ENCODE assay signal across 8 mouse cellular contexts in genomic region chr5:138618353-138618752, GRCm38 (mm10). TPM values are rescaled to one million over a fixed set of nuclear protein-coding genes. Genes with fewer than 3 reads are reported as not detected.
DNase-seq lines count a peak whose midpoint lies in the region; ATAC-seq and TF ChIP-seq lines count a peak whose summit lies in the region.

No protein-coding gene starts in this region.

- TF ChIP-seq EP300 in ES-Bruce4 (IDR thresholded peaks at IDR 0.05; ENCODE audit: insufficient read depth, low read depth, low read length): no peak

- peaks cover 53% of the 10 kb centered on the region for H3K36me3 ChIP-seq in heart, embryonic 13.5 days
- H3K36me3 ChIP-seq in ES-Bruce4 (ENCODE audit: control insufficient read depth, insufficient read depth, low read length, poor library complexity, severe bottlenecking) (peaks cover 4% of the 10 kb centered on the region; the same call in 1 of the 2 replicates), macrophage (ENCODE audit: inconsistent target) (peaks cover 39% of the 10 kb centered on the region)
- H3K36me3 ChIP-seq in forebrain, embryonic 15.5 days: peaks cover 50% of the 10 kb centered on the region

- no peak overlapping the region for H3K9ac ChIP-seq in heart, embryonic 13.5 days
- H3K9ac ChIP-seq in ES-Bruce4 (ENCODE audit: low read depth, poor library complexity, severe bottlenecking): no peak overlapping the region
- H3K9ac ChIP-seq in forebrain, embryonic 15.5 days (replicated peaks): no peak overlapping the region

- H3K4me3 ChIP-seq in heart, embryonic 13.5 days: peak overlapping the region; percentile 94
- H3K4me3 ChIP-seq in ES-Bruce4 (ENCODE audit: low read depth, low read length): no peak overlapping the region
- peak overlapping the region; percentile 83 for H3K4me3 ChIP-seq in forebrain, embryonic 15.5 days
- H3K4me3 ChIP-seq in macrophage (ENCODE audit: inconsistent target): peak overlapping the region; percentile 59; the same call in 1 of the 2 replicates
- no peak overlapping the region for H3K4me3 ChIP-seq in cerebellum, adult 2 months (replicated peaks; ENCODE audit: insufficient read depth, low read depth, low read length)

- H3K27ac ChIP-seq in heart, embryonic 13.5 days (replicated peaks): no peak overlapping the region
- H3K27ac ChIP-seq in ES-Bruce4 (ENCODE audit: insufficient read depth, low read length): no peak overlapping the region
- H3K27ac ChIP-seq in forebrain, embryonic 15.5 days (replicated peaks): no peak overlapping the region
- H3K27ac ChIP-seq in macrophage: no peak overlapping the region
- H3K27ac ChIP-seq in cerebellum, adult 2 months (ENCODE audit: insufficient read depth, low read length): no peak overlapping the region

- no peak for ATAC-seq in heart, embryonic 13.5 days (ENCODE audit: extremely low read depth, insufficient number of reproducible peaks, low FRiP score, low TSS enrichment)
- ATAC-seq in forebrain, embryonic 15.5 days (replicated peaks): no peak
- ATAC-seq in inflammation-experienced regulatory T-cells, adult 6 months: no peak

- no peak for DNase-seq in heart, adult 18-20 months
- DNase-seq in cerebellum, adult 2 months: no peak
- no peak for DNase-seq in testis, postnatal 10 days (ENCODE audit: low spot score)

- TF ChIP-seq CTCF in ES-Bruce4 (IDR thresholded peaks at IDR 0.05; ENCODE audit: low read depth, low read length): peak; percentile 49
- no peak for TF ChIP-seq CTCF in cerebellum, adult 2 months (IDR thresholded peaks at IDR 0.05; ENCODE audit: borderline replicate concordance, insufficient read depth, low read depth, low read length)

- H3K9me3 ChIP-seq in heart, embryonic 13.5 days: peaks cover 37% of the 10 kb centered on the region
- H3K9me3 ChIP-seq in ES-Bruce4 (replicated peaks; ENCODE audit: control insufficient read depth, insufficient read depth, low read length, poor library complexity, severe bottlenecking): no peaks in the 10 kb centered on the region
- H3K9me3 ChIP-seq in forebrain, embryonic 15.5 days: peaks cover 40% of the 10 kb centered on the region

- no peak for TF ChIP-seq POLR2A in ES-Bruce4 (IDR thresholded peaks at IDR 0.05; ENCODE audit: insufficient read depth, low read length)
- no peak for TF ChIP-seq POLR2A in cerebellum, adult 2 months (IDR thresholded peaks at IDR 0.05; ENCODE audit: borderline replicate concordance, insufficient read depth, low read length)

- H3K79me2 ChIP-seq in macrophage (ENCODE audit: inconsistent target): peaks cover 59% of the 10 kb centered on the region

- no peaks in the 10 kb centered on the region for H3K27me3 ChIP-seq in heart, embryonic 13.5 days (replicated peaks)
- no peaks in the 10 kb centered on the region for H3K27me3 ChIP-seq in ES-Bruce4 (ENCODE audit: control insufficient read depth, insufficient read depth, low read length, poor library complexity, severe bottlenecking)
- H3K27me3 ChIP-seq in forebrain, embryonic 15.5 days: no peaks in the 10 kb centered on the region
- no peaks in the 10 kb centered on the region for H3K27me3 ChIP-seq in cerebellum, adult 2 months (ENCODE audit: control insufficient read depth, insufficient read depth, low read length)

- WGBS in heart, embryonic 13.5 days: 89% methylated on average over 1 of the region's 1 CpGs
- WGBS in forebrain, embryonic 15.5 days: 92% methylated on average over 1 of the region's 1 CpGs
- WGBS in macrophage (ENCODE audit: missing documents): 100% methylated on average over 1 of the region's 1 CpGs
- WGBS in cerebellum, adult 2 months: 100% methylated on average over 1 of the region's 1 CpGs

- H3K4me2 ChIP-seq in heart, embryonic 13.5 days: peak overlapping the region; percentile 66
- H3K4me2 ChIP-seq in forebrain, embryonic 15.5 days (replicated peaks): peak overlapping the region; percentile 40

- H3K4me1 ChIP-seq in heart, embryonic 13.5 days: peaks cover 22% of the 10 kb centered on the region
- no peaks in the 10 kb centered on the region for H3K4me1 ChIP-seq in ES-Bruce4 (ENCODE audit: control insufficient read depth, insufficient read depth, low read length)
- H3K4me1 ChIP-seq in forebrain, embryonic 15.5 days: peaks cover 15% of the 10 kb centered on the region
- H3K4me1 ChIP-seq in cerebellum, adult 2 months (ENCODE audit: control insufficient read depth, insufficient read depth, low read length): no peaks in the 10 kb centered on the region; the same call in 1 of the 2 replicates

RNA-seq across cellular contexts. Expression of gene Zfp68, which starts 1.2 kb away (rescaled TPM):
- polyA plus RNA-seq in heart, embryonic 13.5 days (2015; fragmentation: Nextera tagmentation; extraction: Ambion mirVana): 38.6 and 40.8 TPM in 2 replicates
- 10 to 100 TPM; 18.0 to 20.3 TPM for total RNA-seq in heart, adult 18-20 months (2021)
- polyA plus RNA-seq in ES-Bruce4 (2011; ENCODE audit: insufficient read depth, insufficient read length, low read depth, missing spikeins) (19.3 and 20.5 TPM in 2 replicates), macrophage (2018) (13.6 to 26.8 TPM (median 19.3 TPM) in 3 replicates)
- polyA plus RNA-seq in forebrain, embryonic 15.5 days (2015; fragmentation: Nextera tagmentation; extraction: Ambion mirVana): 108 and 115 TPM in 2 replicates
- 10 to 100 TPM; 11.8 to 51.0 (median 25.9) TPM for total RNA-seq in macrophage (2018; cell fraction: chromatin; rRNA removed)
- 10 to 100 TPM in 25 of 26 experiments, 1 to 10 TPM in 1; 9.1 to 22.2 (median 17.6) TPM for total RNA-seq in macrophage (2018; cell fraction: cytosol; rRNA removed)
- 10 to 100 TPM; 10.2 to 42.5 (median 21.2) TPM for total RNA-seq in macrophage (2018; cell fraction: nucleus; rRNA removed)
- 10 to 100 TPM; 47.2 to 51.3 (median 50.6) TPM for polyA plus RNA-seq in inflammation-experienced regulatory T-cells, adult 6 months (2017; shearing (Covaris generic))
- polyA plus RNA-seq in cerebellum, adult 2 months (2012; rRNA removed): 28.9 and 29.8 TPM in 2 replicates

RNA-seq across cellular contexts. Expression of gene A430033K04Rik, which starts 4.3 kb away (rescaled TPM):
- polyA plus RNA-seq in heart, embryonic 13.5 days (2015; fragmentation: Nextera tagmentation; extraction: Ambion mirVana): 7.0 and 7.3 TPM in 2 replicates
- 1 to 10 TPM; 3.5 to 3.8 TPM for total RNA-seq in heart, adult 18-20 months (2021)
- 3.5 and 3.7 TPM in 2 replicates for polyA plus RNA-seq in ES-Bruce4 (2011; ENCODE audit: insufficient read depth, insufficient read length, low read depth, missing spikeins)
- 26.9 and 28.1 TPM in 2 replicates for polyA plus RNA-seq in forebrain, embryonic 15.5 days (2015; fragmentation: Nextera tagmentation; extraction: Ambion mirVana)
- total RNA-seq in macrophage (2018; cell fraction: chromatin; rRNA removed): 10 to 100 TPM in 12 of 26 experiments, 1 to 10 TPM in 14; 1.1 to 27.3 (median 8.4) TPM
- 1 to 10 TPM in 22 of 26 experiments, under 1 TPM in 4; 0.28 to 6.2 (median 4.5) TPM for total RNA-seq in macrophage (2018; cell fraction: cytosol; rRNA removed)
- 10 to 100 TPM in 8 of 26 experiments, 1 to 10 TPM in 16, under 1 TPM in 2; 0.64 to 22.5 (median 5.1) TPM for total RNA-seq in macrophage (2018; cell fraction: nucleus; rRNA removed)
- 3.5 to 5.2 TPM (median 3.9 TPM) in 3 replicates for polyA plus RNA-seq in macrophage (2018)
- polyA plus RNA-seq in inflammation-experienced regulatory T-cells, adult 6 months (2017; shearing (Covaris generic)): 10 to 100 TPM in 1 of 3 experiments, 1 to 10 TPM in 2; 6.2 to 11.7 (median 8.7) TPM
- 13.2 and 14.6 TPM in 2 replicates for polyA plus RNA-seq in cerebellum, adult 2 months (2012; rRNA removed)

RNA-seq across cellular contexts. Expression of gene 1700123K08Rik, which starts 53.8 kb away (rescaled TPM):
- polyA plus RNA-seq in heart, embryonic 13.5 days (2015; fragmentation: Nextera tagmentation; extraction: Ambion mirVana): not detected in 2 replicates
- not detected for total RNA-seq in heart, adult 18-20 months (2021)
- polyA plus RNA-seq in ES-Bruce4 (2011; ENCODE audit: insufficient read depth, insufficient read length, low read depth, missing spikeins) (not detected in 2 replicates), macrophage (2018) (not detected in 3 replicates)
- polyA plus RNA-seq in forebrain, embryonic 15.5 days (2015; fragmentation: Nextera tagmentation; extraction: Ambion mirVana): not detected in 2 replicates
- not detected for total RNA-seq in macrophage (2018; cell fraction: chromatin; rRNA removed)
- total RNA-seq in macrophage (2018; cell fraction: cytosol; rRNA removed): not detected
- not detected for total RNA-seq in macrophage (2018; cell fraction: nucleus; rRNA removed)
- polyA plus RNA-seq in inflammation-experienced regulatory T-cells, adult 6 months (2017; shearing (Covaris generic)): not detected
- 0.07 TPM in 1 of 2 replicates, not detected in the other for polyA plus RNA-seq in cerebellum, adult 2 months (2012; rRNA removed)

Comparison
In these comparisons a context has a peak if more than half of its experiments do, and no peak if none do; other contexts are left out.
1. H3K4me3 ChIP-seq: peak in heart, embryonic 13.5 days (single experiment), forebrain, embryonic 15.5 days (single experiment) and macrophage (single experiment); none in ES-Bruce4 (single experiment) and cerebellum, adult 2 months (single experiment).